Comparison of ENCODE assay signal across 8 mouse cellular contexts in the genomic region with DNA sequence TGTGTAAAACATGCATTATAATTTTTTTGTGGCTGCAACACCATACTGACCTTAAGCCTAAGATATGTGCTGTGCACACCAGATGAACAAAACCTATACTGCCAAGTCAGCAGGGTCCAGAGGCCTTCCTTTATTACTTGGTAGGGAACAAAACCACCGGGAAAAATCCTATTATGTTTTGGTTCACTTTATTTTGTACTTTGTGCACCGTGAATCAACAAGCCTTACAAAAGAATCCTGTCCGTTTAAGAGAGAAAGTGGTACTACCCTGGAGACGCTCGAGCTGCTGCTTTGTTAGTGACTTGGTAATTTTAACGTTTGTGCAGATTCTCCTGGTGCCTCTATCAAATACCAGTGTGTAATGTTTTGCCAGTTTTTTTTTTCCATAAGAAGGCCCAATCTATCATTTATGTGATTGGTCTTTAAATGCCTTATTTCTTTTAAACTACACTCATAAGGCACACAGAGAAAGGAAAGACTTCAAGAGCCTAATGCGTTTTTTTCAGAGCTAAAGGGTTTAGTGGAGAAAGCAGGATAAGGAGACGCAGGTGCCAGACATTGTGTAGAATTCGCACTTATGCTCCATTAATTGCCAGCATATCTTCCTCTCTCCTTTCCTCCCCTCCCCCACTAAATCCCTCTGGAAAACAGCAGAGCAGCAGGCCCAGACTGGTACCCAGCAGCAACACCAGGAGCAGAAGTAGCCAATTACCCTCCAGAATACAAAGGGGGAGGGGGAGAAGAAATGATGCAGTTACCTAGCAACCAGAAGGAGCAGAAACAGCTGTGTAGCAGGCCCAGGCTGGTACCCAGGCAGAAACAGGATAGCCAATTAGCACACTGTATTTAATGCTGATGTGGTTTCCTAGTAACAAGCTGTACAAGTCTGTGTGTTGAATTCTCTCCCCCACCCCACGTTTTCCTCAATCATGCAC. TPM values are rescaled to one million over a fixed set of nuclear protein-coding genes. Genes with fewer than 3 reads are reported as not detected.
DNase-seq lines count a peak whose midpoint lies in the region; ATAC-seq lines count a peak whose summit lies in the region.

No protein-coding gene starts in this region.

- no peak for ATAC-seq in heart, embryonic 11.5 days (replicated peaks; ENCODE audit: insufficient number of reproducible peaks, low FRiP score, low TSS enrichment)

- H3K4me3 ChIP-seq in embryonic facial prominence, embryonic 10.5 days = no peak overlapping the region
- no peak overlapping the region for H3K4me3 ChIP-seq in heart, embryonic 11.5 days (ENCODE audit: low read depth, low read length)

- DNase-seq in embryonic facial prominence, embryonic 10.5 days (ENCODE audit: low spot score) = peak; percentile 72
- peak; percentile 44 to 81 for DNase-seq in frontal cortex, postnatal 10 days (ENCODE audit: low spot score in 2 of 2)
- peak; percentile 50 to 92 for DNase-seq in left cerebral cortex, postnatal 14 days (ENCODE audit: low spot score in 2 of 2)
- peak; percentile 87 for DNase-seq in retina, embryonic 14.5 days (ENCODE audit: low spot score)
- no peak for DNase-seq in ovary, postnatal 10 days (ENCODE audit: low spot score)
- no peak for DNase-seq in c-Kit-positive CD71-positive TER-119-positive erythroid progenitor cells, embryonic 14.5 days (ENCODE audit: low spot score)
- DNase-seq in adipocyte (ENCODE audit: low spot score) = no peak

- peaks cover 15% of the 10 kb centered on the region for H3K4me1 ChIP-seq in embryonic facial prominence, embryonic 10.5 days
- H3K4me1 ChIP-seq in heart, embryonic 11.5 days (ENCODE audit: control insufficient read depth, insufficient read depth, low read length) = no peaks in the 10 kb centered on the region

- no peaks in the 10 kb centered on the region for H3K27me3 ChIP-seq in embryonic facial prominence, embryonic 10.5 days (replicated peaks; ENCODE audit: low read depth, poor library complexity, severe bottlenecking)
- no peaks in the 10 kb centered on the region for H3K27me3 ChIP-seq in heart, embryonic 11.5 days (ENCODE audit: control insufficient read depth, insufficient read depth, low read length)

- H3K9ac ChIP-seq in heart, embryonic 11.5 days (ENCODE audit: low read depth, low read length) = no peak overlapping the region

- H3K27ac ChIP-seq in embryonic facial prominence, embryonic 10.5 days (replicated peaks) = no peak overlapping the region; the same call in 1 of the 2 replicates
- no peak overlapping the region for H3K27ac ChIP-seq in heart, embryonic 11.5 days (ENCODE audit: low read depth, low read length)

- no peak overlapping the region for H3K4me2 ChIP-seq in heart, embryonic 11.5 days

- 51% methylated on average over 10 of the region's 10 CpGs for WGBS in embryonic facial prominence, embryonic 10.5 days
- 71% methylated on average over 10 of the region's 10 CpGs for WGBS in heart, embryonic 11.5 days (ENCODE audit: insufficient replicate concordance)

- intact Hi-C loops in left cerebral cortex, postnatal 14 days (cut with DNase I) = no loop called here

- H3K36me3 ChIP-seq in embryonic facial prominence, embryonic 10.5 days (replicated peaks) = no peaks in the 10 kb centered on the region
- no peaks in the 10 kb centered on the region for H3K36me3 ChIP-seq in heart, embryonic 11.5 days (ENCODE audit: control insufficient read depth, insufficient read depth, low read length)

- no peaks in the 10 kb centered on the region for H3K9me3 ChIP-seq in embryonic facial prominence, embryonic 10.5 days
- H3K9me3 ChIP-seq in heart, embryonic 11.5 days (replicated peaks; ENCODE audit: control insufficient read depth, low read length) = no peaks in the 10 kb centered on the region

RNA-seq across cellular contexts. Expression of a gene that starts 55.5 kb away (rescaled TPM):
- 14.8 and 15.2 TPM in 2 replicates for polyA plus RNA-seq in embryonic facial prominence, embryonic 10.5 days (2016; fragmentation: Nextera tagmentation; extraction: Ambion mirVana)
- total RNA-seq in left cerebral cortex, postnatal 14 days (2021) = 10 to 100 TPM; 54.2 to 55.8 TPM
- 14.5 and 16.2 TPM in 2 replicates for polyA plus RNA-seq in heart, embryonic 11.5 days (2014; fragmentation: Nextera tagmentation; extraction: Ambion mirVana)

Comparison
In these comparisons a context has a peak if more than half of its experiments do, and no peak if none do; other contexts are left out.
1. DNase-seq: peak in embryonic facial prominence, embryonic 10.5 days (single experiment), frontal cortex, postnatal 10 days (2 of 2), left cerebral cortex, postnatal 14 days (2 of 2) and retina, embryonic 14.5 days (single experiment); none in ovary, postnatal 10 days (single experiment), c-Kit-positive CD71-positive TER-119-positive erythroid progenitor cells, embryonic 14.5 days (single experiment) and adipocyte (single experiment).